Mouse (Mus musculus): ENCODE data around the gene Cacna1g.

Cacna1g gene

DNA sequence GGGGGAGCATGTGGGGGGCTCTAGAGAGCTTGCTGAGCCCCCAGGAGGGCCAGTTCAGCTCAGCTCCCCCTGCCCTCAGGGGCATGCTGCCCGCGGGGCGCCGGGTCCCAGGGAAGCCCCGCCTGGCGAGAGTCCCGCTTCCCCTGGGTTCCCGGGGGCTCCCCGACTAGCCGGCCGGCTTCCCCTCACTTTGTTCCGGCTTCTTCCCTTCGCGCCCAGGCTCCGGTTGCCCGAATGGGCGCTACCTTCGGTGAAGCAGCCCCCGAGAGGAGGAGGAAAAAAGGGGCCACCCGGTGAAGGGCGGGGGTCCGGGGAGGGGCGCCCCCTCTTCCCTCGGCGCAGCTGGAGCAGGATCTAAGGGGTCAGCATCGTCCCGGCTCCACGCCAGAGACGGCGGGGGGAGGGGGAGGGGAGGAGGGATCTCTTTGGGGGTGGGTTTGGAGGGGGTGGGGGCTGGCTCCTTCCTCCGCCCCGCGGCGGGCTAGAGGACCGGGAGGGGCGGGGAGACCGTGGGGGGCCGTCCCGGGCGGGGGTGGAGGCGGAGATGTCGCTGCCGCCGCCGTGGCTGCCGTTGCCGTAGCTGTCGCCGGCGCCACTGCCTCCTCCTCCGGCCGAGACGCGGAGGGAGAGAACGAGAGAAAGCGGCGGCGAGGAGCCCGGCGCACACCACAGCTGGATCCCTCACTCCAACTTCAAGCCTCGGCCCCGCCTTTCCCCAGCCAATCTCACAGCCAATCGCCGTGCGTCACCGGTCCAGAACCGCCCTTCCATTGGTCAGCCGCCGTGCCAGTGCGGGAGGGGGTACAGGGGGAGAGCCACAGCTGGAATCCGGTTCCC, at the start of gene Cacna1g:
Gene Cacna1g (minus strand): TSS at position 492 of the 837 bp plus-strand sequence.
- peak; percentile 56 for DNase-seq (ENCODE audit: low read depth)

DNA sequence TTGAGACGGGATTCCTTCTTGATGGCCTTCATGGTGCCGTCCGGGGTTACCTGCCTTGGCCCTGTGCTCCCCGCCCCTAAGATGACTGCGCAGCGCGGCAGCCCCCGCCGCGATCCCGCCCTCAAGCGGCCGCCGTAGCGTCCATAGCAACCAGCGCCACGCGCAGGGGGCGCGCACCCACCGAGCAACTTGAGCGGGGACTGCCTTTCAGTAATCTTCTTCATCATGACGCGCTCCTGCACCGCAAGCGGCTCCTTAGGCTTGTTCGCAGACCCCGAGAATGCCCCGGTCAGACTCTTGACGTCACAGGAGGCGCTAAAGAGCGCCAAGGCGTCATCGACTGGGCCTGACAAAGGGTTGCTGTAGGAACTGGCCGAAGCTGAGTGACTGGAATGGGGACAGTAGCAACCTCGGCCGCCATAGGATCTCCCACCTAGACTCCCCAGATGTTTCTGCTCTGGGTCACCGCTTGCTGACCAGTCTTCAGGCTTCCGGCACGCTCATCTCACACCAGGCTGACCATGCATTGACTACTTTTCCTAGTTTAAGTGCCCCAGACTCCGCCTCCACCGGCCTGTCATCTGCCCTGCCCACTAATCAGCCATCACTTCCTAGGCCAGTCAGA, 47.3 kb upstream of the Cacna1g start, which contains the start of gene Mycbpap:
Gene Mycbpap (minus strand): TSS at position 524 of the 625 bp plus-strand sequence.
- peak; percentile 19 for DNase-seq (ENCODE audit: low read depth)

DNA sequence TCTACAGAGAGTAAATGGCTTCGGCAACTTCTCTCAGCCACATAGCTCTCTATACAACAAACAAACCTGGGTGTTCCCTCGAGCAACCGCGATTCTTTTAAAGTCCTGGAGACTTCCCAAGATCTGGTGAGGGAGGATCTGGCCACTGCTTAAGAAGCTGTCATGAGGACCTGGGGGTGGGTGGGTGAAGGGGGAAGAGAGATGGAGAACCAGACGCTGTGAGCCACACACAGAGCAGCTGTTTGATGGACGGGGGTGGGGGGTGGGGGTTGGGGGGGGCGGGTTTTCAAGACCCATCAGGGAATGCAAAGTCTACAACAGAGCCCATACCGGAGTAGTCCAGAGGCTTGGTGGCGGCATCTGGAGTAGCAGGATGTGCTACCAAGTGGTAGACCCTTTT, 39.5 kb upstream of the Cacna1g start:
- no peak for DNase-seq (ENCODE audit: low read depth)

DNA sequence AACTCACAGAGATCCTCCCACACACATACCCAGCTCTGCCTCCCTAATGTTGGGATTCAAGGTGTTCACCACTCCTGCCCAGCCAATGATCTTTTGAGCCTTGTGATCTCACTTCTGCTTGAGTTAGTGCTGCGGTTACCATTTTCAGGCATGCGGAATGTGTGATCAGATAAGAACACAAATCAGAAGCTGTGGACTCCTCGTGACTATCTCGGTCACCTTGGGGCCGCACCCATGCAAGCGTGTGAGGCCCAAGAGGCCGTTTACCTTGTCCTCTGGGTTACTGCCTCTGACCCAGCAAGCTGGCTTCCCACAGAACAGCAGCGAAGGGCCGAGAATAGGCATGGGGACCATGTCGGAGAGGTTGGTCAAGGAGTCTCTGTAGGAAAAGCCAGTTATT, 35.0 kb upstream of the Cacna1g start:
- DNase-seq (ENCODE audit: low read depth), result no peak

DNA sequence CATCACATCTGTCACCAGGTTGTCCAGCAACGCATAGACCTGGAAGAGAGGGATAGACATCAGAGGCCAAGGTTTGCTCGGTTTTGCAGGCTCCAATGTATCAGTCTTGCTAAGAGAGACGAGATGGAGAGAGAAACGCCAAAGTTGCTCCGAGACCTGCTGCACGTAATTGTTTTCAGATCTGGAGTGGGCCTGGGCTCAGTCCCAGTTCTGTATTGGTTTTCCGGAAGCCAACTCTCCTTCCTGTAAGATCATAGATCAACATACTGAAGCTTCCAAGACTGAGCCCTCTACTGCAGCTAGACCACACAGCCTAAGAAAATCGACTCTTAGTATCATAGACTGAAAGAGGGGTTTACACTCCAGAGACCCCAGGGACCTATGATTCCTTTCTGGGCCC, 27.5 kb upstream of the Cacna1g start:
- DNase-seq (ENCODE audit: low read depth), result no peak

DNA sequence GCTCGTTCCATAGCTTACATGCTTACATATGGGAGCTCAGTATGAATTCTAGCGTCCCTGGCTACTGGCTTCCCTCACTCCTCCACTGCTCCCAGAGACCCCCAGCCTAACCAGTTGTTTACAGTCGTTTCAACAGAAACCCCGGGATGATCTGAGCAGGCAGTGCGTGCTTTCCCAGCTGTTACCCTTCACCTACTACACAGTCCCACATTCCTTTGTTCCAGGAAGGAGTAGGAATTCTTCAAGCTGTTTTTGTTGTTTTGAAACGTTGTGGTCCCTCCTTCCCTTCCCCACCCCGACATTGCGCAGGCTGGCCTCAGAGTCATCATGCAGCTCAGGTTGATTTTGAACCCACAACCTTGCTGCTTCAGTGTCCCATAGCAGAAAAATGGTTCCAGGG, 26.4 kb upstream of the Cacna1g start:
- no peak for DNase-seq (ENCODE audit: low read depth)

DNA sequence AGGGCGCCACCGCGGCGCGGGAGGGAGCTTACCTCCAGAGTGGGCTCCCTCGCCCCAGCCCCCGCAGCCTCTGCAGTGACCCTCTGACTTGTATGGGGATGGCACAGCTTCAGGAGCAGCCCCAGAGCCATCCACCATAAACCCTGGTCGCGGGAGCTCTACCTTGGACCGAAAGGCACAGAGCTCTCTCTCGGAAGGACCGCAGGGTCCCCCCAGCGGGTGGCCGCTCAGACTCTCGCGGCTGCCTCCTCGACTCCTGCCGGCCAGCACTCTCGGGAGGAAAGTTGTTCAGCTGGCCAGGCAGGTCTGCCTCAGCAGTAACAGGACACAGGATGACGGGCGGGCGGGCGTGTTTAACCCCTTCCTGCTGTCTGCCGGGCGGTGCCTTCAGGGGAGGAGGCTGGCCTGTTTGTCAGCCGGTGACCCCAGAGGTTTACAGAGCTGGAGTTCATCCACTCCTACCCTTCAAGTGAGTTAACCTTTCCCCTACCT, 25.7 kb upstream of the Cacna1g start, which contains the start of gene Epn3:
Gene Epn3 (minus strand): TSS at position 314 of the 492 bp plus-strand sequence.
- no peak for DNase-seq (ENCODE audit: low read depth)

DNA sequence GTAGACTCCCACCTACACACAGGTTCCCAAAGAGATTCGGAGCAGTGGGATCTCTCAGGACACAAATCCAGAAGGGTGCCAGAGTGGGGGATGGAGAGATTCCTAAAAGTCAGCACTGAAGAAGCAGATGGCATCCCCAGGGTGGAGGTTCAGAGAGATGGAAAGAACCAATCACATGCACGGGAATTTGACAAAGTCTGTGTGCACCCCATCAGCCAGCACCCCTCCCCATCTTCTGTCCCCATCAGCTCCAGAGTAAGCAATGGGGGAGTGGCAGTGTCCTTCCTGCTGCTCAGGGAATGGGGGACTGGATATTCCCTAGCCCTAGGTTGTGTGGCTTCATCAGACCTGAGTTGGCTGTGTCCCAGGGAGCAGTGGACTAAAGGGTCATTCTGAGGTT, 25.0 kb upstream of the Cacna1g start:
- no peak for DNase-seq (ENCODE audit: low read depth)

DNA sequence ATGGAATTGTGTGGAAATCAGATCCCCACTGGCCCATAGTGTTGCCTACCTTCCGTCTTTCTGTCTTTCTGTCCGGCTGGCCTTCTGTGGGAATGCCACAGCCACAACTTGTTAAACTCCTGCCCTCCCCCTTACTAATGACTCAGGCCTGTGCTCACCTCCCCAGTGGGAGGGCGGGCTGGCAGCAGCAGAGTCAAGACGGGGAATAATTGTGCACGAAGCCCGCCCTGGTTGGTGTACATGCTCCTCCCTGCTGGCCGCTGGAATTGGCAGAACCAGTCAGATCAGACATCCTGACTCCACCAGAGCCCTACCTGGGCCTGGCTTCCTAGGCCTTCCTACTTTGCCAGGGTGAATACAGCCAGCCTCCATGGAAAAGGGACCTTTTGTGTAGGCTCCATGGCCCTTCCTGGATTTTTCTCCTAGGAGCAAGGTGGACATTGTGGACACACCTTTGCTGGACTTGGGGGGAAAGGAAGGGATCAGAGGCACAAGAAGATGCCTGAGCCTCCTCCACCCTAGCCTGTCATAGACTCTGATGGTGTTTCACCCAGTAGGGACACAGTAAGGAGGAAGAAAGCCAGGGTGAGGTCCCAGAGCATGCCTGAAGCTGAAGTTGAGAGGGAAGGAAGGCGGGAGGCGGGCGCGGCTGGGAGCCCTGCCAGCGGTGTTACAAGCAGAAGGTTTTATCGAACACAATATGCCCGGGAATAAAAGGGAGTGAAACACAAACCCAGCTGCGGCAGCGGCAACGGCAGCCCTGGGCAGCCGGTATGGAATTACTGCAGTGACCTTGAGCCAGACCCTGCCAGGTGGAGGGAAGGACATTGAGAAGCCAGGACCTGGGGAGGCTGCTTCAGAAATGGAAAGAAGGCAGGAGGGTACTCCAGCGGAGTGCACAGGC, 24.3 kb upstream of the Cacna1g start:
- DNase-seq (ENCODE audit: low read depth), result peak; percentile 47

DNA sequence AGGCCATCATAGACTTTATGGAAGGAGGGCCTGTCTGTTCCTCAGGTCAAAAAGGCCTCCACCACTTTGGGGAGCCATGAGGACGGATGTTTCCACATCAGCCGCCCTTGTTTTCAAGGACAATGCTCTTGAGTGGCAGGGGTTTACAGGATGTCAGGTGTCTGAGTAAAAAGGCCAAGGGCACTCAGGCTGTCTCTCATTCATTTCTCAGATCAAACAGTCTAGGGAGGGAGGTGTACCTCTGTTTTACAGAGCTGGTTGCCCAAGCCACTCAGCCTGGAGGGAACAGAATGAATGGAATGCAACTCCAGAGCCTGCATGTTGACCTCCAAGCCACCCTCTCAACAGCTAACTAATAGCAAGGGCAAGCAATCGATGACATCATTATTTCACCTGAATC, 21.4 kb upstream of the Cacna1g start:
- no peak for DNase-seq (ENCODE audit: low read depth)

DNA sequence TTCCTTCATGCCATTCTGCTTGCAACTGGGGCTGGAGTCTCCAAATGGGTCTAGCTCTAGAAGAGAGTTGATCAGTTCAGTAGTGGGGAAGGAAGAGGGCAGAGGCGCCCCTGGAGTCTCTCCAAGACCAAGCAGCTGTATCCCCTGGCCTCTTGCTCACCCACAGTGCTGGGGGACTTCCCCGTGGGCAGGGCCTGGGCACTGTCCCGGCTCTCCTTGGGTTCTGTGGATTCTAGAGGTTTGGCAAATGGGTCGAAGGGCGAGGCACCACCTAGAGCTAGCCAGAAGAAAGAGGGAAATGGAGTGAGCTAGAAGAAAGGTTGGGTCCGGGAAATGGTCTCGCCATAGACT, 17.7 kb upstream of the Cacna1g start:
- DNase-seq (ENCODE audit: low read depth), result no peak

DNA sequence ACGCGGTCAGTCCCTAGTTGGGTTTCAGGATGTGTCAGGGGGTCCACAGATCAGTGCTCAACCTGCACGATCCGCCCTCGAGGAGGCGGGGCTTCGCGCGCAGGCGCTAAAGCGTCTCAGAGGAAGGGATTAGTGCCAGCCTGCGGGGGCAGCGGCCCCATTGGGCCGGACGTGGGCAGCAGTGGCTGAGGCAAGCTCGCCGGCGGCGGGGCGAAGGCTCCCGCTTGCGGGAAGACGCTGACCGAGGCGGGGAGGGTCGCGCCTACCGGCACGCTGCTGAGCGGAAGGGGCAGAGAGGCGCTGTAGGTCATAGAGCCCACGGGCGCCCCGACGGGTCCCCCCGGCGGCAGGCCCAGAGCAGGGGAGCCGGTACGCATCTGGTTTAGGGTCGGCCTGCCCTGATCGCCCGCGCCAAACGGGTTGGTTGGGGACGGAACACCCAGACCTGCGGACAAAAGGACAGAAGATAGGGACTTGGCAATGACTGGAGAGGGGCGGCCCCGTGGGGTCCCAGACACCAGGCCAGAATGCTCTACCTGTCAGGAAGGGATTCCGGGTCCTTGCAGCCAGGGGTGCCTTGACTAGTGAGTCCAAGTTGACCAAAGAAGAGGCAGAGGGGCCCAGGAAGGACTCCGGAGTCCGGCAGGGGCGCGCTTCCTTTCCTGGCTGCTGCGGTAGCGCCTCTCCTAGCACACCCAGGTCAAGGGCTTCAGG, 17.2 kb upstream of the Cacna1g start:
- no peak for DNase-seq (ENCODE audit: low read depth)

DNA sequence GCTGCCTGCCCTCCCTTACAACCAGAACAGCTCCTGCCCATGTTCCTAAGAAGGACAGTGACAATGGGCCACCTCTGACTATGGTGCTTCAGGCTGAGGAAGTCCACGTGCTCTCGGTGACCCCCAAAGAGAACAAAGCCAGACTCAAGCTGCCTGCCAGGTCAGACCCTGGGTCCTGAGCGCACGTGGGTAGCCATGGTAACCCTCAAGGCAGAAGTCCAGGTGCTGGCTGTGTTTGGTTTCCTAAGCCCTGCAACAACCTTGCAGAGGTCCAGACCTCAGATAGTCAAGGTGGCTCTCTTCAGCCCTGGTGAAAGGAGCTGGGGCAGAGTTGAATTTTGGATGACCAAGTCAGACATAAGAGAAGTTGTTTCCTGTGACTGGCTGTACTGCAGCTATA, 15.7 kb upstream of the Cacna1g start:
- no peak for DNase-seq (ENCODE audit: low read depth)

DNA sequence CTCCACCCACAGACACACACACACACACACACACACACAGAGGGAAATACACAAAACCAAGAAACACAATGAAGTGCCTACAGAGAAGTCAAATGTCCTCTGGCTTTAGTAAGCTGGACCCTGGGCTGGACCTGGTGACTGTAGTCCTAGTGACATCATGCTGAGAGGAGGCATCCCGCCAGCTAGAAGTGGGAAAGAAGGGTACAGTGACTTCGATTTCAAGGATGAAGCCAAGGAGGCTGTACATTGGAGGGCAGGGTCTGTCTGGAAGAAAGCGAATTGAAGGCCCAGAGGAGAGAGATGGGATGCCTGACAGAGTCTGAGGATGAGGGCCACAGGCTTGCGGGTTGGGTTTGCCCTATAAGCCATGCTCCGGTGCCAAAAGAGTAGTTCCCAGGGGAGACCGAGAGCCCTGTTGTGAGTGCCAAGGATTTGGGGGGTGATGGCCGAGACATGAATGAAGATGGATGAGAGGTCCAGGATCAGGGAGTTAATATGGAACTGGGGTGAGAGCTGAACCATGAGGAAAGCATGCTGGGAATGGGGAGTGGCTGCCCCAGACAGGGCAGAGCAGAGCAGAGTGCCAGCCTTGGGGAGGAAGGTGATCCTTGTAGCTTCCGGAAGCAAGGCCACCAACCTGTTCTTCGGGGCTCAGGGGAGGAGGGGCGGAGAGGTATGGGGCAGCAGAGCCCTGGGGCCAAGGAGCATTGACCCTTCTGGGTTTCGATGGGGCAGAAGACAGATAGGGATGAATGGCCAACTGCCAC, 15.0 kb upstream of the Cacna1g start:
- DNase-seq (ENCODE audit: low read depth), result no peak

DNA sequence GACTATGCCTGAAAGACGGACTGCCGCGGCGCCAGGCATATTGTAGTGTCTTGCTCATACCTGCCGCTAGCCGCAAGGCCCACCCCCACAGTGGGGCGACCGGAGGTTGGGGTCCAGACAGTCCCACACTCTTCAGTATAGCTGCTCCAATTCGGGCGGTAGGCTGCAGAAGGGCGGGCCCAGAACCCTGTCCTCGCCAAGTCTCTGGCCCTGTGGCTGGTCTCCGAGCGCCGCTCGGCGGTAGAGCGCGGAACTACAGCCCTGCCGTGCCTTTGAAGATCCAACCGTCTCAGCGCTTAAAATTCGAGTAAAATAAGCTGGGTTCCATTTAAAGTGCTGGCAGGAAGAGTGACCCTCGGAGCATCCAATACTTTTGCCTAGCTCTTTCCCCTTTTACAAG, 12.0 kb upstream of the Cacna1g start, which contains the start of gene Spata20:
Gene Spata20 (minus strand): TSS at position 179 of the 400 bp plus-strand sequence.
- DNase-seq (ENCODE audit: low read depth), result no peak

DNA sequence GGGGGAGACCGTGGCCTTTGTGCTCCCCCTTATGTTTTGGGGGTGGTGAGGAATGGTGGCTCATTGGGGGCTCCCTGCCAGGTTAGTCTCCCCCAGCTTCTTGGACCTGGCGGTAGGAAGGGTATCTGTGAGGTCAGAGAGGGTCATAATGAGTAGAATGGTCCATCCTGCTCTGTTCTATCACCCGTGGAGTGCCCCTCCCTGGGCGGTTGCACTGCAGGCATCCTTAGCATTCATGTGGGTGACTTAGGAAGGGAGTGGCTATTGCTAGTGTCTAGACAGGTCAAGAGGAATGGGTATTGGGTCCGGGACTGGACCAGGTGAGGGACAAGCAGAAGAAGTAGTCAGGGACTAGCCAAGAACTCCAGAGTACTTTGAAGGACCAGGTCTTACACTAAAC, 11.2 kb upstream of the Cacna1g start:
- DNase-seq (ENCODE audit: low read depth), result no peak

DNA sequence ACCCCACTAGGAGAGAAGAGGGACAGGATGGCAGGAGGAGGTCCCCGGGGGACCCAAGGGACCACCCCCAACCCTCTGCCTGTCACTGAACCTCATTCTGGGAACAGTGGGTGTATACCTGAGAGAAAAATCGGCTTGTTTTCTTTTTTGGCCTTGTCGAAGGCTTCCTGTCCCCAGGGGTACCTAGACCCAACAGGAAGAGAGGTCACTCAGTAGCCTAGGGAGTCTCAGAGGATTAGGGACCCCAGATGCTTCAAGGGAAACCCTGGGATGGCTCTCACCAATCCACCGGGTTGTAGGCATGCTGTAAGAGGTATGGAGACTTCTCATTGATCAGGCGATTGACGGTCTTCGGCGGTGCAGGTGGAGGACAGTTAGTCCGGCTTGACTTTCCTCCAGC, 10.6 kb upstream of the Cacna1g start:
- no peak for DNase-seq (ENCODE audit: low read depth)

DNA sequence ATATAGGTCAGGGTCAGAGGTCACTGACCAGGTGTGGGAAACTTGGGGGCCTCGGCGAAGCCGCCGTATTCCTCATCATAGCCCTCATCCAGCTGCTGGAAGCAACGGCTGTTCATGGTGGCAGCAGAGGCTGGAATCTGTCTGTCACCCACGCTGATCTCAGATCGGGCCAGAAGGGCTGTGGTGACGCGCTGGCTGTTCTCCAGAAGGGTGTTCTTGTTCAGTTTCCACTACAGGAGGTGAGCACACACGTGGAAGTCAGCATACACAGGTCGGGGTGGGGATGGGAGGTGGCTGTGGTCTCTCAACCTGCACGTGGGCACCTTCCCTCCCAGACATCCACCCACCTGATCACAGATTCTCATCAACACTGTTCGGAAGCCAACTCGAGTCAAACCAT, 9.9 kb upstream of the Cacna1g start:
- DNase-seq (ENCODE audit: low read depth), result no peak

DNA sequence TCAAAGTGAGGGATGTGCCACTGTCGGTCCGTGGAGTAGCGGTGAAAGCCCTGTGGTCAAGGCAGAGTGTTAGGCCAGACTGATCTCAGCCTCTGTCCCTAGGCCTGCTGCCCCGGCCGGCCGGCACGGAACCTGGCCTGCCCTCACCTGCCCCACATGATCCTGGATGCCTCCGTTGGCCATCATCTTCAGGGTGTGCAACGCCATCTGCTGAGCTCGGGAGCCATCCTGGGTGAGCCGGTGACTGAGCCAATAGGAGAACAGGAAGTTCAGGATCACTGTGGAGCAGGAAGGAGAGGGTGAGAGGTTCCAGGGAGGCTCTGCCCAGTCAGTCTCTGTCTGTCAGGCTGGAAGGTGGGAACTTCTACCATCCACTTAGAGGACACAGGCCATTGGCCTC, 9.4 kb upstream of the Cacna1g start:
- no peak for DNase-seq (ENCODE audit: low read depth)

DNA sequence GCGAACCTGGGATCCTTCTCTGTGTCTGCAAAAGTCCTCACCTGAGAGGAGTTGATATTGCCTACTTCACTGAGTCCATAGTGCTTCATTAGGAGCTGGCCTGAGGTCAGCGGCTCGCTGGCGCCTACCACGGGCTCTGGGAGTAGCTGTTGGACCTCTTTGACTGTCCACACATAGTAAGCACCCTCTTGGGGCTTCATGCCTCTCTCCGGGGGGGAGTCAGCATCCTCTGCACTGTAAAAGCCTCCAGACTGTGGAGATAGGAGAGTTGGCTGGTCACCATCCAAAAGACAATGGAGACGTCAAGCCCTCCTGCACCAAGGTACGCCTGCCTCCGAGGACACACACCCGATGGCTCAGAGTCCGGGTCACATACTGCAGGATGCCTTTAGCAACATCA, 8.7 kb upstream of the Cacna1g start:
- DNase-seq (ENCODE audit: low read depth), result no peak

DNA sequence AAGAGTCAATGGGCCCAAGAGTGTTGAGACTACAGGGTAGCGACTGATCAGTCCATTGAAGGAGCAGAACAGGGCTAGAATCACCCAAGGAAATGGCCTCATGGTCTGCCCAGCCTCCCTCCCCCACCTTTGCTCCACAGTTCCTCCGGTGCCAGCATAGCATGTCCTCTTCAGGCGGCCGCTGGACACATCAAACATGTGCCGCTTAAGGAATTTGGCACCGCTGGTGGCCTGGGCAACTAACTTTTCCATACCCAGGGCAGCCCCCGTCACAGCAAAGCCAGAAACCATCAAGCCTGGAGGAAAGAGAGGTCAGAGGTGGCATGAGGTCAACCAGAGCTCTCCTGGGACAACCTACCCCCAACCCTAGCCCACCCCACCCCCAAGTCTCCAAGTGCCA, 8.0 kb upstream of the Cacna1g start:
- no peak for DNase-seq (ENCODE audit: low read depth)

Measured in fibroblast of lung, adult 2 months (primary cell).